Mouse (Mus musculus) midbrain, embryonic 11.5 days (tissue): ENCODE results near the gene Mob3b. TPM values are rescaled to one million over a fixed set of nuclear protein-coding genes. Genes with fewer than 3 reads are reported as not detected.

Experiments
- ATAC-seq: fragments of 200-750 bp; cut with Nextera tagmentation; 2 replicates; pipeline ENCODE4 v1.8.0; 2017; ENCODE audit warnings: moderate TSS enrichment, moderate library complexity; ENCODE audit not compliant: low FRiP score
- DNase-seq: peaks from one replicate; pipeline ENCODE4 v3.0.0; 2015; ENCODE audit warnings: low spot score; ENCODE audit errors: missing footprints
- H3K27ac ChIP-seq: fragments of 300-500 bp; sonication (generic); 2 replicates; pipeline ENCODE4 v1.5.1; 2014; ENCODE audit warnings: low read depth, low read length
- H3K27me3 ChIP-seq: fragments of 300-500 bp; sonication (generic); 2 replicates; pipeline ENCODE4 v1.6.1; 2014; ENCODE audit warnings: mild to moderate bottlenecking, low read length, moderate library complexity, mixed read lengths; ENCODE audit not compliant: control insufficient read depth, insufficient read depth
- H3K36me3 ChIP-seq: fragments of 300-500 bp; sonication (generic); 2 replicates; pipeline ENCODE4 v1.6.1; 2014; ENCODE audit warnings: mild to moderate bottlenecking, low read length, moderate library complexity, mixed read lengths; ENCODE audit not compliant: control insufficient read depth, insufficient read depth
- H3K4me1 ChIP-seq: fragments of 300-500 bp; sonication (generic); 2 replicates; pipeline ENCODE4 v1.6.1; 2014; ENCODE audit warnings: low read length; ENCODE audit not compliant: control insufficient read depth, insufficient read depth
- H3K4me2 ChIP-seq: fragments of 300-500 bp; sonication (generic); 2 replicates; pipeline ENCODE4 v1.6.1; 2014; ENCODE audit warnings: mild to moderate bottlenecking, moderate library complexity
- H3K4me3 ChIP-seq: fragments of 300-500 bp; sonication (generic); 2 replicates; pipeline ENCODE4 v1.5.1; 2014; ENCODE audit warnings: low read depth, low read length
- H3K9ac ChIP-seq: fragments of 300-500 bp; sonication (generic); 2 replicates; pipeline ENCODE4 v1.6.1; 2014; ENCODE audit warnings: low read length
- H3K9me3 ChIP-seq: fragments of 300-500 bp; sonication (generic); 2 replicates; pipeline ENCODE4 v1.6.1; 2016; ENCODE audit warnings: low read length; ENCODE audit not compliant: control insufficient read depth
- WGBS: fragments of 180-500 bp; shearing (Covaris S2); extraction: QIAGEN DNeasy Blood & Tissue Kit; methylation state at CpG from one replicate; pipeline ENCODE4 v1.1.7; 2014; 5-methylcytosine and 5-hydroxymethylcytosine counted together
- polyA plus RNA-seq: library from polyadenylated mRNA; unstranded; fragments of >200 nt; fragmentation: Nextera tagmentation; extraction: Ambion mirVana; gene quantifications from 2 replicates; pipeline ENCODE4 v1.2.1, GENCODE M21; 2014

The Mob3b gene
- polyA plus RNA-seq, 1 experiment from 2014 or later: 16.5 TPM

GRCm38 (mm10) chr4:35114950-35115349 is 42.3 kb downstream of the Mob3b start:
- H3K27ac ChIP-seq: no peak overlapping the region; the same call in 1 of the 2 replicates
- DNase-seq: no peak
- H3K4me1 ChIP-seq: peaks cover 17% of the 10 kb centered on the region
- no peak for ATAC-seq
- no peaks in the 10 kb centered on the region for H3K27me3 ChIP-seq
- no peaks in the 10 kb centered on the region for H3K9me3 ChIP-seq
- 79% methylated on average over 2 of the region's 2 CpGs for WGBS
- H3K4me2 ChIP-seq: no peak overlapping the region
- H3K9ac ChIP-seq: no peak overlapping the region
- H3K4me3 ChIP-seq: no peak overlapping the region
- no peaks in the 10 kb centered on the region for H3K36me3 ChIP-seq

GRCm38 (mm10) chr4:35113516-35114248 is 43.6 kb downstream of the Mob3b start:
- Histone ChIP-seq H3K36me3 (no peaks in the 10 kb centered on the region), H3K4me2 (no peak overlapping the region), H3K4me3 (no peak overlapping the region), H3K4me1 (peaks cover 17% of the 10 kb centered on the region), H3K9ac (no peak overlapping the region), H3K27ac (no peak overlapping the region), H3K9me3 (no peaks in the 10 kb centered on the region), H3K27me3 (no peaks in the 10 kb centered on the region)
- DNase-seq: no peak
- no peak for ATAC-seq
- 76% methylated on average over 13 of the region's 13 CpGs for WGBS

- H3K9me3 ChIP-seq: no peaks in the 10 kb centered on the region
- H3K4me3 ChIP-seq: no peak overlapping the region
- peaks cover 17% of the 10 kb centered on the region for H3K4me1 ChIP-seq
- H3K27me3 ChIP-seq: no peaks in the 10 kb centered on the region
- no peak overlapping the region for H3K9ac ChIP-seq
- no peaks in the 10 kb centered on the region for H3K36me3 ChIP-seq
- DNase-seq (no peak), ATAC-seq (no peak)
- no peak overlapping the region for H3K27ac ChIP-seq
- WGBS: 87% methylated on average over 4 of the region's 4 CpGs
- H3K4me2 ChIP-seq: no peak overlapping the region
These were observed 44.8 kb downstream of the Mob3b start for GRCm38 (mm10) chr4:35112452-35112851.

GRCm38 (mm10) chr4:35105115-35105773 is 52.0 kb downstream of the Mob3b start:
- Histone ChIP-seq H3K9ac (no peak overlapping the region), H3K27me3 (no peaks in the 10 kb centered on the region), H3K4me1 (peaks cover 8% of the 10 kb centered on the region), H3K9me3 (no peaks in the 10 kb centered on the region), H3K27ac (no peak overlapping the region), H3K36me3 (no peaks in the 10 kb centered on the region), H3K4me2 (no peak overlapping the region), H3K4me3 (no peak overlapping the region)
- DNase-seq: no peak
- no peak for ATAC-seq
- WGBS: 71% methylated on average over 14 of the region's 14 CpGs

- Histone ChIP-seq H3K27me3 (no peaks in the 10 kb centered on the region), H3K27ac (no peak overlapping the region), H3K9ac (no peak overlapping the region), H3K4me2 (no peak overlapping the region), H3K4me1 (peaks cover 17% of the 10 kb centered on the region), H3K36me3 (no peaks in the 10 kb centered on the region), H3K4me3 (no peak overlapping the region), H3K9me3 (no peaks in the 10 kb centered on the region)
- 44% methylated on average over 7 of the region's 7 CpGs for WGBS
- no peak for DNase-seq
- ATAC-seq: no peak
These were observed 56.1 kb downstream of the Mob3b start for GRCm38 (mm10) chr4:35101201-35101600.

- ATAC-seq: peak; percentile 94
- H3K27ac ChIP-seq: no peak overlapping the region
- H3K27me3 ChIP-seq: no peaks in the 10 kb centered on the region
- H3K4me2 ChIP-seq: peak overlapping the region; percentile 53
- no peaks in the 10 kb centered on the region for H3K36me3 ChIP-seq
- peak overlapping the region; percentile 28 for H3K4me3 ChIP-seq
- peaks cover 17% of the 10 kb centered on the region for H3K4me1 ChIP-seq
- peak overlapping the region; percentile 51 for H3K9ac ChIP-seq
- WGBS: 8% methylated on average over 29 of the region's 29 CpGs
- H3K9me3 ChIP-seq: no peaks in the 10 kb centered on the region
- peak; percentile 96 for DNase-seq
These were observed 57.2 kb downstream of the Mob3b start for GRCm38 (mm10) chr4:35099865-35100780.

GRCm38 (mm10) chr4:35099210-35099864 is 57.9 kb downstream of the Mob3b start:
- DNase-seq (peak; percentile 89), ATAC-seq (peak; percentile 56)
- H3K4me2 ChIP-seq: peak overlapping the region; percentile 53
- whole genome bisulfite sequencing: 31% methylated on average over 17 of the region's 17 CpGs
- H3K27ac ChIP-seq: no peak overlapping the region
- peak overlapping the region; percentile 51 for H3K9ac ChIP-seq
- H3K9me3 ChIP-seq: no peaks in the 10 kb centered on the region
- H3K36me3 ChIP-seq: no peaks in the 10 kb centered on the region
- H3K27me3 ChIP-seq: no peaks in the 10 kb centered on the region
- H3K4me1 ChIP-seq: peaks cover 15% of the 10 kb centered on the region
- peak overlapping the region; percentile 28 for H3K4me3 ChIP-seq

GRCm38 (mm10) chr4:35098552-35098951 is 58.7 kb downstream of the Mob3b start:
- no peaks in the 10 kb centered on the region for H3K9me3 ChIP-seq
- ATAC-seq: no peak
- H3K4me2 ChIP-seq: no peak overlapping the region
- no peak overlapping the region for H3K9ac ChIP-seq
- WGBS: 90% methylated on average over 6 of the region's 6 CpGs
- no peaks in the 10 kb centered on the region for H3K27me3 ChIP-seq
- no peaks in the 10 kb centered on the region for H3K36me3 ChIP-seq
- no peak for DNase-seq
- peaks cover 12% of the 10 kb centered on the region for H3K4me1 ChIP-seq
- H3K4me3 ChIP-seq: no peak overlapping the region
- H3K27ac ChIP-seq: no peak overlapping the region
